8 mouse cellular contexts compared by ENCODE assay signal in genomic region chr11:115899486-115900266, GRCm38 (mm10). TPM values are rescaled to one million over a fixed set of nuclear protein-coding genes. Genes with fewer than 3 reads are reported as not detected.
DNase-seq lines count a peak whose midpoint lies in the region; ATAC-seq lines count a peak whose summit lies in the region.
"Had no signal": no experiment of that assay in that cellular context is flagged by ENCODE, and none has a peak within 500 bp of the region (broad histone marks: within the 10 kb centered on the region; RNA-seq: fewer than 3 reads in every experiment).

TSS of gene Smim5 (plus strand) at chr11:115899966.

- H3K4me1 ChIP-seq in heart, embryonic 14.5 days (ENCODE audit: control insufficient read depth in 2 of 2, insufficient read depth in 2 of 2, low read length in 2 of 2) = peaks cover 54 to 63% of the 10 kb centered on the region in 2 experiments

- peak within 1 kb of the TSS; percentile 42 to 48 for H3K4me3 ChIP-seq in heart, embryonic 14.5 days (ENCODE audit: control insufficient read depth in 1 of 2, insufficient read depth in 1 of 2, low read depth in 1 of 2, low read length in 2 of 2)

- no peaks in the 10 kb centered on the region for H3K27me3 ChIP-seq in heart, embryonic 14.5 days (ENCODE audit: control insufficient read depth, insufficient read depth, low read length)

- peak within 1 kb of the TSS; percentile 98 to 99 for H3K27ac ChIP-seq in heart, embryonic 14.5 days (replicated peaks in 1 of 2; ENCODE audit: control insufficient read depth in 1 of 2, insufficient read depth in 1 of 2, low read depth in 2 of 2, low read length in 2 of 2)

- H3K9ac ChIP-seq in heart, embryonic 14.5 days (ENCODE audit: low read length) = peak within 1 kb of the TSS; percentile 73

- ATAC-seq in heart, embryonic 14.5 days (ENCODE audit: insufficient number of reproducible peaks, insufficient read depth, low FRiP score, low read depth) = peak; percentile 65
- peak; percentile 49 for ATAC-seq in megakaryocyte progenitor cell, adult 5-6 weeks (replicated peaks; ENCODE audit: poor library complexity)
- no peak for ATAC-seq in monocyte, adult 5-6 weeks (replicated peaks; ENCODE audit: insufficient number of reproducible peaks, low FRiP score, low TSS enrichment, poor library complexity, severe bottlenecking)

- WGBS in heart, embryonic 14.5 days = 22% methylated on average over 16 of the region's 16 CpGs

- peak; percentile 84 for DNase-seq in MN1 (ENCODE audit: low spot score)
- DNase-seq in embryo, embryonic 11 days = peak; percentile 85
- peak; percentile 86 for DNase-seq in kidney, postnatal 14 days
- DNase-seq in thymus, postnatal 25 days = peak; percentile 53

- H3K36me3 ChIP-seq in heart, embryonic 14.5 days (ENCODE audit: control insufficient read depth, insufficient read depth, low read length) = peaks cover 13% of the 10 kb centered on the region; the same call in 1 of the 2 replicates

- H3K4me2 ChIP-seq in heart, embryonic 14.5 days (ENCODE audit: low read length) = peak within 1 kb of the TSS; percentile 72

- H3K9me3 ChIP-seq in heart, embryonic 14.5 days (ENCODE audit: control insufficient read depth, low read length) = no peaks in the 10 kb centered on the region

RNA-seq across cellular contexts. Expression of gene Smim5, which starts in this region (rescaled TPM):
- polyA plus RNA-seq in heart, embryonic 14.5 days (2014; fragmentation: Nextera tagmentation; extraction: Ambion mirVana) = 48.5 and 51.5 TPM in 2 replicates
- 4.9 and 8.7 TPM in 2 replicates for total RNA-seq in megakaryocyte progenitor cell, adult 5-6 weeks (2015)
- total RNA-seq in megakaryocyte progenitor cell, adult 5-6 weeks (2017) = 2.8 and 8.2 TPM in 2 replicates
- 0.87 to 5.0 TPM (median 0.96 TPM) in 3 replicates for total RNA-seq in monocyte, adult 5-6 weeks (2017)
- total RNA-seq: liver, adult 2 months had no signal
